Mouse (Mus musculus) retina, embryonic 14.5 days (tissue): ENCODE data around the gene Cyb5b.
"Not testable (repeated sequence)": the region's sequence is repeated elsewhere in the genome, so short reads cannot be mapped to it uniquely, and the experiment has no call there.

Experiments used
- DNase-seq: peaks from one replicate; pipeline ENCODE4 v3.0.0-alpha.2; 2015; ENCODE audit warnings: low spot score

Gene Cyb5b

GRCm38 (mm10) chr8:107150404-107151157, at the start of gene Cyb5b:
Gene Cyb5b, plus strand, starts transcription at chr8:107150640.
- peak; percentile 88 for DNase-seq

- DNase-seq = peak; percentile 84
Observed at GRCm38 (mm10) chr8:107104547-107104946, 45.9 kb upstream of the Cyb5b start.

- DNase-seq = not testable (repeated sequence)
Observed at GRCm38 (mm10) chr8:107108089-107108488, 42.4 kb upstream of the Cyb5b start.

- no peak for DNase-seq
Observed at GRCm38 (mm10) chr8:107108978-107109720, 41.3 kb upstream of the Cyb5b start.

GRCm38 (mm10) chr8:107109816-107110435, 40.5 kb upstream of the Cyb5b start:
- no peak for DNase-seq

GRCm38 (mm10) chr8:107110629-107111330, 39.7 kb upstream of the Cyb5b start:
- no peak for DNase-seq

GRCm38 (mm10) chr8:107111340-107112105, 38.9 kb upstream of the Cyb5b start:
- no peak for DNase-seq

GRCm38 (mm10) chr8:107113209-107113608, 37.2 kb upstream of the Cyb5b start:
- no peak for DNase-seq

GRCm38 (mm10) chr8:107114150-107115007, 36.1 kb upstream of the Cyb5b start:
- DNase-seq = no peak

GRCm38 (mm10) chr8:107115008-107115320, 35.5 kb upstream of the Cyb5b start:
- no peak for DNase-seq

GRCm38 (mm10) chr8:107116023-107116422, 34.4 kb upstream of the Cyb5b start:
- DNase-seq = peak; percentile 86

- no peak for DNase-seq
Observed at GRCm38 (mm10) chr8:107117019-107117418, 33.4 kb upstream of the Cyb5b start.

- no peak for DNase-seq
Observed at GRCm38 (mm10) chr8:107118803-107119233, 31.6 kb upstream of the Cyb5b start.

- no peak for DNase-seq
Observed at GRCm38 (mm10) chr8:107119412-107119811, 31.0 kb upstream of the Cyb5b start.

- DNase-seq = no peak
Observed at GRCm38 (mm10) chr8:107120806-107121205, 29.6 kb upstream of the Cyb5b start.

- DNase-seq = no peak
Observed at GRCm38 (mm10) chr8:107121681-107122291, 28.7 kb upstream of the Cyb5b start.

GRCm38 (mm10) chr8:107123063-107123614, 27.3 kb upstream of the Cyb5b start:
- no peak for DNase-seq

GRCm38 (mm10) chr8:107124343-107124742, 26.1 kb upstream of the Cyb5b start:
- no peak for DNase-seq

GRCm38 (mm10) chr8:107129171-107130025, 21.0 kb upstream of the Cyb5b start:
- no peak for DNase-seq
